Mouse (Mus musculus) left cerebral cortex, postnatal 36 days (tissue): Measurements from ENCODE around the gene Rgl1. TPM values are rescaled to one million over a fixed set of nuclear protein-coding genes. Genes with fewer than 3 reads are reported as not detected.
"Not testable (repeated sequence)": the region's sequence is repeated elsewhere in the genome, so short reads cannot be mapped to it uniquely, and the experiment has no call there.

Experiments
- DNase-seq, 2 experiments: peaks; one replicate each; pipeline ENCODE4 v3.0.0; 2021 to 2022; ENCODE audit warnings: low spot score in 2 of 2, mixed read lengths in 1 of 2
- intact Hi-C: fragments of 180-260 bp; cut with DNase I; formaldehyde crosslinking; loops from one replicate; pipeline ENCODE4 v1.15.1; 2025
- total RNA-seq, 2 experiments: library from RNA; stranded (reverse); gene quantifications; 2 replicates each; pipeline ENCODE4 v1.2.3; 2021

The Rgl1 gene
- total RNA-seq, 2 experiments from 2014 or later = 112 to 120 TPM

- intact Hi-C loops = no loop called here
- DNase-seq = no peak
Observed at GRCm38 (mm10) chr1:152681116-152681515, 85.0 kb downstream of the Rgl1 start.

GRCm38 (mm10) chr1:152678451-152678850 lies 87.7 kb downstream of the Rgl1 start:
- DNase-seq = no peak
- intact Hi-C loops = loop anchor here (5.0 kb wide), 1 partner anchor 151 kb away; no protein-coding TSS in a partner anchor

GRCm38 (mm10) chr1:152677482-152678211 lies 88.5 kb downstream of the Rgl1 start:
- intact Hi-C loops = loop anchor here (5.0 kb wide), 1 partner anchor 150 kb away; no protein-coding TSS in a partner anchor
- no peak for DNase-seq

GRCm38 (mm10) chr1:152669446-152670180 lies 96.5 kb downstream of the Rgl1 start:
- intact Hi-C loops = no loop called here
- DNase-seq = no peak

GRCm38 (mm10) chr1:152660436-152660835 lies 105.7 kb downstream of the Rgl1 start:
- DNase-seq = no peak
- intact Hi-C loops = no loop called here

- DNase-seq = peak in 1 of 2 experiments; percentile 28
- intact Hi-C loops = no loop called here
Observed at GRCm38 (mm10) chr1:152659961-152660360, 106.2 kb downstream of the Rgl1 start.

- intact Hi-C loops = no loop called here
Observed at GRCm38 (mm10) chr1:152656601-152657000, 109.5 kb downstream of the Rgl1 start.

GRCm38 (mm10) chr1:152654851-152655250 lies 111.3 kb downstream of the Rgl1 start:
- intact Hi-C loops = no loop called here
- no peak for DNase-seq

More at GRCm38 (mm10) chr1:152656601-152657000, 109.5 kb downstream of the Rgl1 start:
- DNase-seq = no peak

GRCm38 (mm10) chr1:152651495-152651874 lies 114.7 kb downstream of the Rgl1 start:
- DNase-seq = no peak
- intact Hi-C loops = no loop called here

GRCm38 (mm10) chr1:152650856-152651494 lies 115.2 kb downstream of the Rgl1 start:
- no peak for DNase-seq
- intact Hi-C loops = no loop called here

- DNase-seq = no peak
- intact Hi-C loops = no loop called here
Observed at GRCm38 (mm10) chr1:152648052-152648451, 118.1 kb downstream of the Rgl1 start.

GRCm38 (mm10) chr1:152642207-152642606 lies 123.9 kb downstream of the Rgl1 start:
- intact Hi-C loops, DNase-seq: not testable (repeated sequence)

- intact Hi-C loops = no loop called here
- peak; percentile 39 to 50 for DNase-seq
Observed at GRCm38 (mm10) chr1:152640195-152640981, 125.8 kb downstream of the Rgl1 start.

- intact Hi-C loops = no loop called here
- no peak for DNase-seq
Observed at GRCm38 (mm10) chr1:152639344-152639743, 126.8 kb downstream of the Rgl1 start.

- intact Hi-C loops = no loop called here
- DNase-seq = no peak
Observed at GRCm38 (mm10) chr1:152634638-152635037, 131.5 kb downstream of the Rgl1 start.

- DNase-seq = no peak
- intact Hi-C loops = loop anchor here (10.0 kb wide), 1 partner anchor 75 kb away; no protein-coding TSS in a partner anchor
Observed at GRCm38 (mm10) chr1:152629780-152630179, 136.4 kb downstream of the Rgl1 start.

- no peak for DNase-seq
- intact Hi-C loops = loop anchor here (10.0 kb wide), 1 partner anchor 71 kb away; no protein-coding TSS in a partner anchor
Observed at GRCm38 (mm10) chr1:152625651-152626050, 140.5 kb downstream of the Rgl1 start.

- DNase-seq = peak; percentile 49 to 53
- intact Hi-C loops = loop anchor here (5.0 to 10.0 kb wide), 3 partner anchors 38 to 98 kb away; no protein-coding TSS in a partner anchor
Observed at GRCm38 (mm10) chr1:152624644-152625454, 141.3 kb downstream of the Rgl1 start.
